Mouse (Mus musculus) embryonic fibroblast, embryonic 13.5 days (primary cell): ENCODE results near the gene Stfa1. TPM values are rescaled to one million over a fixed set of nuclear protein-coding genes. Genes with fewer than 3 reads are reported as not detected.
"Not testable (repeated sequence)": the region's sequence is repeated elsewhere in the genome, so short reads cannot be mapped to it uniquely, and the experiment has no call there.

Experiments used
- H3K27ac ChIP-seq: 2 replicates; pipeline ENCODE4 v1.5.1; 2012; ENCODE audit warnings: low read length, control low read depth, inconsistent platforms; ENCODE audit not compliant: insufficient read depth
- H3K4me1 ChIP-seq: 2 replicates; pipeline ENCODE4 v1.6.1; 2011; ENCODE audit warnings: low read length; ENCODE audit not compliant: control insufficient read depth, insufficient read depth
- H3K4me3 ChIP-seq: 2 replicates; pipeline ENCODE4 v1.5.1; 2011; ENCODE audit warnings: mild to moderate bottlenecking, control low read depth, low read length; ENCODE audit not compliant: insufficient read depth
- CTCF ChIP-seq: IDR thresholded peaks from 2 replicates; pipeline ENCODE4 v1.5.1; 2011; ENCODE audit warnings: mild to moderate bottlenecking, control low read depth, low read length, moderate library complexity, borderline replicate concordance; ENCODE audit not compliant: insufficient read depth
- POLR2A ChIP-seq: IDR thresholded peaks from 2 replicates; pipeline ENCODE4 v1.6.1; 2011; ENCODE audit warnings: low read depth, mild to moderate bottlenecking, control low read depth, low read length, moderate library complexity
- polyA plus RNA-seq: library from polyadenylated mRNA; stranded (reverse); fragments of >200 nt; gene quantifications from 2 replicates; pipeline ENCODE4 v1.2.4, GENCODE M21; 2011; ENCODE audit warnings: low read depth; ENCODE audit not compliant: missing spikeins, insufficient read length

The Stfa1 gene
- polyA plus RNA-seq = not detected in 2 replicates

- not testable (repeated sequence) for H3K27ac ChIP-seq, H3K4me3 ChIP-seq, H3K4me1 ChIP-seq
These were observed at the start of gene Stfa1 for GRCm38 (mm10) chr16:36276796-36277195. TSS of gene Stfa1 (plus strand) at chr16:36276951.

- H3K4me3 ChIP-seq, H3K4me1 ChIP-seq, H3K27ac ChIP-seq: not testable (repeated sequence)
These were observed 16.2 kb upstream of the Stfa1 start for GRCm38 (mm10) chr16:36260585-36260984.

- TF ChIP-seq CTCF (no peak), POLR2A (no peak)
- H3K4me1 ChIP-seq = no peaks in the 10 kb centered on the region
- no peak overlapping the region for H3K4me3 ChIP-seq
- no peak overlapping the region for H3K27ac ChIP-seq
These were observed 12.4 kb downstream of the Stfa1 start for GRCm38 (mm10) chr16:36289140-36289539.

- Histone ChIP-seq H3K27ac (no peak overlapping the region), H3K4me3 (no peak overlapping the region), H3K4me1 (no peaks in the 10 kb centered on the region)
- TF ChIP-seq CTCF = no peak
- no peak for TF ChIP-seq POLR2A
These were observed 30.9 kb downstream of the Stfa1 start for GRCm38 (mm10) chr16:36307631-36308030.

- not testable (repeated sequence) for H3K27ac ChIP-seq, H3K4me1 ChIP-seq, H3K4me3 ChIP-seq
These were observed 39.4 kb downstream of the Stfa1 start for GRCm38 (mm10) chr16:36316111-36316510.

GRCm38 (mm10) chr16:36319286-36319685, 42.5 kb downstream of the Stfa1 start:
- H3K4me1 ChIP-seq = no peaks in the 10 kb centered on the region
- TF ChIP-seq CTCF = no peak
- TF ChIP-seq POLR2A = no peak
- no peak overlapping the region for H3K4me3 ChIP-seq
- no peak overlapping the region for H3K27ac ChIP-seq

- no peak within 1 kb of the TSS for H3K4me3 ChIP-seq
- H3K4me1 ChIP-seq = no peaks in the 10 kb centered on the region
- no peak for TF ChIP-seq CTCF
- TF ChIP-seq POLR2A = no peak
- H3K27ac ChIP-seq = no peak within 1 kb of the TSS
These were observed 57.5 kb downstream of the Stfa1 start, which contains the start of gene BC117090 for GRCm38 (mm10) chr16:36334232-36334631. TSS of gene BC117090 (minus strand) at chr16:36334332.

Other genes with a start within 250 kb of the Stfa1 start
- gene Wdr5b, start 235.8 kb upstream of the Stfa1 start, polyA plus RNA-seq = 3.2 and 4.8 TPM in 2 replicates
- gene Fam162a, start 205.4 kb upstream of the Stfa1 start, polyA plus RNA-seq = 220 and 237 TPM in 2 replicates
- gene Ccdc58, start 205.3 kb upstream of the Stfa1 start, polyA plus RNA-seq = 85.6 and 95.9 TPM in 2 replicates
- gene Csta1, start 145.7 kb upstream of the Stfa1 start, polyA plus RNA-seq = not detected in 2 replicates
- gene Stfa2l1, start 120.1 kb upstream of the Stfa1 start, polyA plus RNA-seq = not detected in 2 replicates
- not detected in 2 replicates for gene Gm5483, start 92.7 kb upstream of the Stfa1 start, polyA plus RNA-seq
- gene Gm5416, start 66.5 kb upstream of the Stfa1 start, polyA plus RNA-seq = not detected in 2 replicates
- gene 2010005H15Rik, start 55.5 kb upstream of the Stfa1 start, polyA plus RNA-seq = not detected in 2 replicates
- gene BC117090, start 57.4 kb downstream of the Stfa1 start, polyA plus RNA-seq = not detected in 2 replicates
- gene BC100530, start 90.8 kb downstream of the Stfa1 start, polyA plus RNA-seq = not detected in 2 replicates
- gene Stfa2, start 131.5 kb downstream of the Stfa1 start, polyA plus RNA-seq = not detected in 2 replicates
- gene Stfa3, start 178.4 kb downstream of the Stfa1 start, polyA plus RNA-seq = not detected in 2 replicates